Mouse (Mus musculus): ENCODE measurements around the gene Commd9. TPM values are rescaled to one million over a fixed set of nuclear protein-coding genes. Genes with fewer than 3 reads are reported as not detected.
A peak's percentile ranks its signal among the peaks of the same experiment; 100 is the strongest.

Commd9 gene
- polyA plus RNA-seq, 1 experiment from 2014 or later: 62.2 TPM

DNA sequence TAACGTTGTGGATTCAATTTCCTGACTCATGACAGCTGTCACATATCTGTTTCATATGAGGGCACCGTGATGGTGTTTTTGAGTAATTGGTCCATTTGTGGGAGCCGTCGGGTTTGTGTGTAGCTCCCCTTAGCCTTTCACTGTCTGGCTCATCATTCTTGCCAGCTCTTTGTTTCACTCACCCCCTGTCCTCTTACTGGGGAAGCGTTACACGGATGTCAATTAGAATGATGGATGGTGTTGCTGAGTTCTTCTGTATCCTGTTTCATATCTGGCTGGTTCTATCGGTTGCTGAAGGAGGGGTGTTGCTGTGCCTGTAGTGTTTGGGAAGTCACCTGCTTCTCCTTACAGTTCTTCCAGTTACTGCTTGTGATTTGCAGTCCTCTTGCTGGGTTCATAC, 5.1 kb downstream of the Commd9 start:
- WGBS: 86% methylated on average over 7 of the region's 7 CpGs
- Histone ChIP-seq H3K27me3 (ENCODE audit: poor library complexity, severe bottlenecking) (no peaks in the 10 kb centered on the region), H3K36me3 (replicated peaks) (peaks cover 12% of the 10 kb centered on the region), H3K9me3 (no peaks in the 10 kb centered on the region), H3K27ac (no peak overlapping the region), H3K4me3 (no peak overlapping the region), H3K4me1 (peaks cover 12% of the 10 kb centered on the region)
- no peak for DNase-seq (ENCODE audit: extremely low spot score, low spot score)

GRCm38 (mm10) chr2:101894126-101894525, 8.1 kb downstream of the Commd9 start:
- Histone ChIP-seq H3K4me3 (no peak overlapping the region), H3K27ac (no peak overlapping the region), H3K4me1 (peaks cover 11% of the 10 kb centered on the region), H3K9me3 (no peaks in the 10 kb centered on the region), H3K27me3 (ENCODE audit: poor library complexity, severe bottlenecking) (no peaks in the 10 kb centered on the region), H3K36me3 (replicated peaks) (peaks cover 23% of the 10 kb centered on the region)
- WGBS: 94% methylated on average over 3 of the region's 3 CpGs
- DNase-seq (ENCODE audit: extremely low spot score, low spot score): no peak

- Histone ChIP-seq H3K4me1 (peaks cover 11% of the 10 kb centered on the region), H3K36me3 (replicated peaks) (peaks cover 38% of the 10 kb centered on the region), H3K27me3 (ENCODE audit: poor library complexity, severe bottlenecking) (no peaks in the 10 kb centered on the region), H3K27ac (no peak overlapping the region), H3K4me3 (no peak overlapping the region), H3K9me3 (no peaks in the 10 kb centered on the region)
- no peak for DNase-seq (ENCODE audit: extremely low spot score, low spot score)
- 87% methylated on average over 10 of the region's 10 CpGs for WGBS
Measured at GRCm38 (mm10) chr2:101896425-101897204, 10.6 kb downstream of the Commd9 start.

DNA sequence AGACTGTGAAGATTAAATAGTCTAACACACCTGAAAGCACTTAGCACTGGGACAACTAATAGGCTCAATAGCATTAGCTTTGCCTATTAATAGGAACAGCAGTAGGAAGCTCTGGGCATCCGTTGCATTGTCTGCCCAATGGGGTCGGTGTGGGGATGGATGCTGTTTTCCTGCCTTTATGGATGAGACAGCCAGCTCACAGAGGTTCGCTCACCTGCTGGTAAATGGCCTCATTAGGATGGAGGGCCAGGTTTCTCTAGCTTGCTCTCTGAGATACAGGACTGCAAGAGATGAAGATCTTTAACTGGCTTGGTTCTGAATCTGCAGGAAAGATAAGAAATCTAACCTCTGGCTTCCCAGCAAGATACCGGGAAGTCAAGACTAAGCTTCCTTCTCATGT, 16.1 kb downstream of the Commd9 start:
- no peak for DNase-seq (ENCODE audit: extremely low spot score, low spot score)
- H3K27me3 ChIP-seq (ENCODE audit: poor library complexity, severe bottlenecking): no peaks in the 10 kb centered on the region
- H3K36me3 ChIP-seq (replicated peaks): peaks cover 20% of the 10 kb centered on the region; the same call in 1 of the 2 replicates
- H3K4me3 ChIP-seq: no peak overlapping the region
- H3K27ac ChIP-seq: no peak overlapping the region
- H3K9me3 ChIP-seq: no peaks in the 10 kb centered on the region
- H3K4me1 ChIP-seq: peaks cover 20% of the 10 kb centered on the region
- 86% methylated on average over 4 of the region's 4 CpGs for WGBS

- Histone ChIP-seq H3K9me3 (no peaks in the 10 kb centered on the region), H3K4me3 (peak overlapping the region; percentile 32), H3K27ac (peak overlapping the region; percentile 79), H3K27me3 (ENCODE audit: poor library complexity, severe bottlenecking) (no peaks in the 10 kb centered on the region), H3K36me3 (replicated peaks) (peaks cover 17% of the 10 kb centered on the region; the same call in 1 of the 2 replicates), H3K4me1 (peaks cover 38% of the 10 kb centered on the region)
- peak; percentile 85 for DNase-seq (ENCODE audit: extremely low spot score, low spot score)
- WGBS: 25% methylated on average over 21 of the region's 21 CpGs
Measured at GRCm38 (mm10) chr2:101905534-101906378, 19.7 kb downstream of the Commd9 start.

DNA sequence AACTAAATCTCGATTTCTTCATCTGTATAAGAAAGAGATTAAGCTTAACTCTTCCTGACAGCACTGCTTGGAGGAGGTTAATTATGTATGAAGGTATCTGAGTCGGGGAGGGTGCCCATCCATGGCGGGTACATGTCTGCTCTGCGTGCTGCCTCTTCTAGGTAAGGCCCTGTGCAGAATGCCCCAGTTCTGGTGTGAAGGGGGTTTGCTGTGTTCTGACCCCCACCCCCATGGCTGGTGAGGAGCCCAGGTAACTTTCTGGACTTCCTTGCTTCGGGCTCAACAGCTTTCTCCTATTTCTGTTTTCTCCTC, 20.3 kb downstream of the Commd9 start:
- Histone ChIP-seq H3K4me1 (peaks cover 38% of the 10 kb centered on the region), H3K36me3 (replicated peaks) (0 out of 2 replicates have a peak, but pooled peaks cover 12% of the 10 kb centered on the region), H3K27me3 (ENCODE audit: poor library complexity, severe bottlenecking) (no peaks in the 10 kb centered on the region), H3K4me3 (no peak overlapping the region), H3K9me3 (no peaks in the 10 kb centered on the region), H3K27ac (peak overlapping the region; percentile 79)
- DNase-seq (ENCODE audit: extremely low spot score, low spot score): no peak
- WGBS: 62% methylated on average over 5 of the region's 5 CpGs

- DNase-seq (ENCODE audit: extremely low spot score, low spot score): no peak
- Histone ChIP-seq H3K27me3 (ENCODE audit: poor library complexity, severe bottlenecking) (no peaks in the 10 kb centered on the region), H3K36me3 (replicated peaks) (0 out of 2 replicates have a peak, but pooled peaks cover 6% of the 10 kb centered on the region), H3K4me3 (no peak overlapping the region), H3K27ac (peak overlapping the region; percentile 17; the same call in 1 of the 2 replicates), H3K9me3 (no peaks in the 10 kb centered on the region), H3K4me1 (peaks cover 38% of the 10 kb centered on the region)
- 79% methylated on average over 10 of the region's 10 CpGs for WGBS
Measured at GRCm38 (mm10) chr2:101907386-101908022, 21.5 kb downstream of the Commd9 start.

GRCm38 (mm10) chr2:101908773-101909172, 22.7 kb downstream of the Commd9 start:
- Histone ChIP-seq H3K27me3 (ENCODE audit: poor library complexity, severe bottlenecking) (no peaks in the 10 kb centered on the region), H3K4me3 (no peak overlapping the region), H3K9me3 (no peaks in the 10 kb centered on the region), H3K27ac (peak overlapping the region; percentile 32), H3K4me1 (peaks cover 38% of the 10 kb centered on the region), H3K36me3 (replicated peaks) (0 out of 2 replicates have a peak, but pooled peaks cover 6% of the 10 kb centered on the region)
- no peak for DNase-seq (ENCODE audit: extremely low spot score, low spot score)
- WGBS: 78% methylated on average over 13 of the region's 13 CpGs

DNA sequence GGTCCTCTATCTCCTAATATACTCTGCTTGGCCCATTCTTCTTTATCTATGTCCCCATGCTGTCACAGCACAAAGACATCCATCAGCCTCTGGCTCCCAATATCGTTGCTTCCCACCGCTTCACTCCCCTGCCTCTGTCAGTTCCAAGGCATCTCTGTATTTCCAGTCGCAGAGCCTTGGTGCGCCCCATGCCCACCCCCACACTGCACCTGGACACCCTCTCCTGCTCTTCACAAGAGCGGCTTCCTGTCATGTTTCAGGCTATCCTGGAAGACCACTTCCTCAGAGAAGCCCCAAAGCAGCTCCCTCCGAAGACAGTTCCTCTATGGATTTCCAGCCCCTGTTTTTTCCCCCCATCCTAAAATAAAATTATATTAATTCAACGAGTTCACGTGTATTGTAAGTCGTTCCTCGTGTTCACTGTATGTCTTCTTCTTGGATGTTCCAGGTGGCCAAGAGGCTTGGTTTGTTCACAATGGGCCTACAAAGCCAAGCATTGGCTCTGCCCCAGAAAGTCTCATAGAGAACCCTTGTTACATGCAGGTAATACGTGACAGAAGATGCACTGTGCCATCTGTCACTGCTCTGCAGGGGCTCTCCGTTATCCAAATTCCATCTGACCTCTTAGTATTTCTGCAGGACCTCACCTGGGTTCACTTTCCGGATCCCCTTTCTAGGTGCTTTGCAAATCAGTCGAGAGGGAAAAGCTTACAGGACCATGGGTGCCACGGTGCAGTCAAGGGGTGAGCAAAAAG, 23.5 kb downstream of the Commd9 start:
- Histone ChIP-seq H3K36me3 (replicated peaks) (0 out of 2 replicates have a peak, but pooled peaks cover 6% of the 10 kb centered on the region), H3K4me1 (peaks cover 38% of the 10 kb centered on the region), H3K27me3 (ENCODE audit: poor library complexity, severe bottlenecking) (no peaks in the 10 kb centered on the region), H3K27ac (peak overlapping the region; percentile 32), H3K4me3 (no peak overlapping the region), H3K9me3 (no peaks in the 10 kb centered on the region)
- no peak for DNase-seq (ENCODE audit: extremely low spot score, low spot score)
- 85% methylated on average over 15 of the region's 15 CpGs for WGBS

DNA sequence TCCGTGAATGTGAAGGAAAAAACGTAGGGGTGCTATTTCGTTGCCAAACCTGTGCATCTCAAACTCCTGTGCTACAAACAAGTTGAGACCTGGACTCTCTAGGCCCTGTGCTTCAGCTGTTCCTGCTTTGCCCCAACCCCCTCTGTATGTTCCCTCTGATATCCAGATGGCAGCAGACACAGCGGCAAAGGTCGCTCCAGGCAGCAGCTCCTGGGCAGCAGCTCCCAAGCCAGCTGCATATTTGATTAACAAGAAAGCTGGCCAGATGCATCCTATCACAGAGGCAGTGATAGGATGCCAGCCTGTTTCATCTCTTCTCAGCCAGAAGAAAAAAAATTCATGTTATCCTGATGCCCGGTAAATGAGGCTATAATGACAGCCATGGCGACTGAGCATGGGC, 32.5 kb downstream of the Commd9 start:
- WGBS: 89% methylated on average over 7 of the region's 7 CpGs
- no peak for DNase-seq (ENCODE audit: extremely low spot score, low spot score)

GRCm38 (mm10) chr2:101920136-101920554, 34.1 kb downstream of the Commd9 start:
- Histone ChIP-seq H3K4me1 (peaks cover 13% of the 10 kb centered on the region), H3K9me3 (peaks cover 5% of the 10 kb centered on the region; the same call in 1 of the 2 replicates), H3K36me3 (replicated peaks) (no peaks in the 10 kb centered on the region), H3K4me3 (no peak overlapping the region), H3K27ac (peak overlapping the region; percentile 73), H3K27me3 (ENCODE audit: poor library complexity, severe bottlenecking) (no peaks in the 10 kb centered on the region)
- DNase-seq (ENCODE audit: extremely low spot score, low spot score): no peak
- 39% methylated on average over 2 of the region's 2 CpGs for WGBS

More for the DNA sequence above, 32.5 kb downstream of the Commd9 start:
- Histone ChIP-seq H3K27ac (no peak overlapping the region), H3K9me3 (peaks cover 5% of the 10 kb centered on the region; the same call in 1 of the 2 replicates), H3K4me3 (no peak overlapping the region), H3K4me1 (peaks cover 10% of the 10 kb centered on the region), H3K36me3 (replicated peaks) (no peaks in the 10 kb centered on the region), H3K27me3 (ENCODE audit: poor library complexity, severe bottlenecking) (no peaks in the 10 kb centered on the region)

DNA sequence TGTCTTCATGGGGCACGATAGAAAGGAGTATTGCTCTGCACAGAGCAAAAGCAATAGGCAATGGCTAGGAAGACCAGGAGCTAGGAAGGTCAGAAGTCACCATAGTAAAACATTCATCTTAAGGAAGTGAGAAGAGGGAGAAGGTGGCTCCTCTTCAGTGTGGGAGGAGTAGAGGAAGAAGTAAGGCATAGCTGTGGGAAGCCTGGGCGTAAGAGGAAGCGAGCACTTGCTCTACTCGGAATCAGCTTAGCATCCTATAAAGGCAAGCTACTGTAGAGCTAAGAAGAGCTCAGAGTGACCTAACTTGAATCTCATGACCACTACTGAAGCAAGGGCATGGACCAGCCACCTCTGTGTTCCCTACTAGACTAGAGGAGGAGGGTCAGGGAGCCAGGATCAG, 36.3 kb downstream of the Commd9 start:
- H3K9me3 ChIP-seq: no peaks in the 10 kb centered on the region
- no peak overlapping the region for H3K27ac ChIP-seq
- DNase-seq (ENCODE audit: extremely low spot score, low spot score): no peak
- no peaks in the 10 kb centered on the region for H3K36me3 ChIP-seq (replicated peaks)
- peaks cover 20% of the 10 kb centered on the region for H3K4me1 ChIP-seq
- no peak overlapping the region for H3K4me3 ChIP-seq
- 95% methylated on average over 4 of the region's 4 CpGs for WGBS
- H3K27me3 ChIP-seq (ENCODE audit: poor library complexity, severe bottlenecking): no peaks in the 10 kb centered on the region
